Mouse (Mus musculus) NIH3T3 (cell line): ENCODE measurements around the gene Stip1.
A peak's percentile ranks its signal among the peaks of the same experiment; 100 is the strongest.
"Not testable (repeated sequence)": the region's sequence is repeated elsewhere in the genome, so short reads cannot be mapped to it uniquely, and the experiment has no call there.

ENCODE experiments used
- DNase-seq: peaks from one replicate; pipeline ENCODE4 v3.0.0-alpha.2; 2012; ENCODE audit warnings: low read depth

Gene Stip1

DNA sequence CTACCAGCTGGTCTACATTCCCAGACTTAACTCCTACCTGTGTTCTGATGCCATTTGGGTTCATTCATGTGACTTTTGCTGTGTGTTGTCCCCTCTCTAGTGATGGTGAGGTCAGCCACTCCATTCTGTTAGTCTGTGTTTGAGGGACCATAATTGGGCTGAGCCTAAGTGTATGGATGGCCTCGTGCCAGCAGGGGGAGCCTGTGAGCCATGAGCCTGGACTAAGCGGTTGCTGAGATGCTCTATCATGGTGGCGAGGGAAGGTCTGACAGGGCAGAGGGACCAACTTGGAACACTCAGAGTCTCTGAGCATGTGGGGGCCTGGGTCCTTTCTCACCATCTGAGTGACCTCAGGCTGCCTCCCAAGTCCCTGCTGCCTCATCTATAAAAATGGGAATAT lies 24.8 kb upstream of the Stip1 start:
- DNase-seq, result peak; percentile 93

DNA sequence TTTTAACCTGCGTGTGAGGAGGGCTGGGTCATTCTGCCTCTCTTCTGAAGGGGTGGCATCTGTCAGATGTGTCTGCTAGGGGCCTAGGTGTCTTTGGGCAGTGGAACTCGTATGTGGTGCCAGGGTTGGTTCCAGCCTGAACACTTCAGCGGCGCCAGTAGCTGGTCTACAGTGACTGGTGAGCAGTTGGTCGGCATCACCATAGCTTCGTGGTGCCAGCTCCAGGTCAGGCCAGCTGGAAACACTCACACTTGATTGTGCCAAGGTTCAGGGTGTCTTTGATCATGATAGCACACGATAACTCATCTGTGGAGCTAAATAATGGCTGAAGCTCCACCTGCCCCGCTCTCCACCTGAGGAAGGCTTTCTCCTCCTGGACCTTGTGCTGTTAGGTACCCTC lies 23.1 kb upstream of the Stip1 start:
- no peak for DNase-seq

DNA sequence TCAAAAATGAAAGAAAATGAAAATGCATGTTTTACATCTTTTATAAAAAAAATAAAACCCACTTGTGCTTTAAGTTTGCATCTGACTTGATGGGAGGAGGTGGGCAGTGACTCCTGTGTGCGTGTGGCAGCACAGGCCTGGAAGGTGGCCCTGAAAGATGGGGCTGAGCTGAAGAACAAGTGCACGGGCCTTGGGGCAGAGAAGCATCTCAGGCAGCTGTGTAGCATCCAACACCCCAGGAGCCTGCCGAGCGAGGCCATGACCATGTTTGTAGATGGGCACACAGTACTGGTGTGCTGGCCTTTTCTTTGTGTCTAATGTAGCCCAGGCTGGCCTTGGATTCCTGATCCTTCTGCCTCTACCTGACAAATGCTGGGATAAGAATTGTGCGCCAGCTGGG lies 22.3 kb upstream of the Stip1 start:
- DNase-seq, result no peak

DNA sequence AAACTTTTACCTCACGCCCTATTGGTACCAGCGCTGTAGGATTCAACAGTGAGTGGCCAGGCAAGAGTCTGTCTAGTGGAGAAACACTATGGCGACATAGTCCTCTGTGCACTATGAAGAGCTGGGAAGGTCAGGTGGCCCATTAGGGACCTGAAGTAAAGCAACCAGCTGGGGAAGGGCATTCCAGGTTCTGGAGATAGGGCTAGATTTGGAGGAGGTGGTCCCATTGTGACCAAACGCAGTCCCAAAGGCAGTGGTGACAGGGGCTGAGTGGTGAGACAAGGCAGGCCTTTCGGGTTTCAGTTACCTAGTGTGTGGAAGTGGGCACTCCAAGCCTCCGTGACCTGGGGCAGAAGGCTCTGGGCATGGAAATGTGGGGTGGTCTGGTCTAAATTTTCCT lies 18.8 kb upstream of the Stip1 start:
- no peak for DNase-seq

DNA sequence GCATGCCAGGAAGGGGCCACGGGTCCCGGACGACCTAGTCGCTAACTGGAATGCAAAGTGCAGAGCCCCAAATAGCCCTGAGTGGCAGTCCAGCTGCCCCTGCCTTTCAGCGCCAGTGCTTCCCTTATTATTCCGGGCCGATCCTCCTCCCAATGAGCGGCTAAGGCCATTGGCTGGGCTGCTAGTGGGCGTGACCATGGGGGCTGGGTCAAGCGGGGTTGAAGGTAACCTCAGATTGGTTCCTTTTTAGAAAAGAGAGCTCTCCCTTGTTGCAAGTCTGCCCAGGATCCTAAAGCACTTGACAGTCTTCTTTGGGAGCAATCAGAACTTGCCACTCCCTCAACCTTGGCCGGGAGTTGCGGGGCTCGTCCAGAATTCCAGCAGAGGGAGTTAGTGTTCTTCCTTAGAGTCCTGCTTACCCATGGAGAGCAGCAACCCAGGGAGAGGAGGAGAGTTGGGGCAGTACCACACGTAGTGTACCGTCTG lies 18.0 kb upstream of the Stip1 start:
- peak; percentile 95 for DNase-seq

DNA sequence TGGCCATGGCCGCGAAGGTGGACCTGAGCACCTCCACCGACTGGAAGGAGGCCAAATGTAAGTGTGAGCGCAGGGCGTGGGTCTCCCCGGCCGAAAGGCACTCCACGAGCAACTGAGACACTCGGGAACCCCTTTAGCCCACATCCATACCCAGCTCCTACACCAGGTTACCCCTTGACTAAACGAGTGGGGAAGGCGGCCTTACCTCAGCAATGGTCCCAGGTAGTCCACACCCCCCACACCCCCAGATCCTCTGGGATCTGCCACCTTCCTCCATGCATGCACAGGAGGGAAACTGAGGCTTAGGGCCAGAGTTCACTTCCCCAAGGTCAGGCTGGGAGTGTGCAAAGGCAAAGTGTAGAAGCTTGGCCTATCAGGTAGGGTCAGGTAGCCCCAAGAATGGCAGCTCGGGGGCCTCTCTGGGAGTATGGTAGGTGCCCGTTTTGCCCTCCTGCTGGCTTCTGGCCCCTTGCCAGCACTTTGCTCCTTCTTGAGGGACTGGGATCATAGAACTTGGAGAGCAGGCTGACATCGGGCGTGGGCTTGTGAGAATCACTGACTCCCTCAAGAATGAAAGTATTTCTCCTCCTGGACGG lies 17.5 kb upstream of the Stip1 start:
- DNase-seq, result no peak

DNA sequence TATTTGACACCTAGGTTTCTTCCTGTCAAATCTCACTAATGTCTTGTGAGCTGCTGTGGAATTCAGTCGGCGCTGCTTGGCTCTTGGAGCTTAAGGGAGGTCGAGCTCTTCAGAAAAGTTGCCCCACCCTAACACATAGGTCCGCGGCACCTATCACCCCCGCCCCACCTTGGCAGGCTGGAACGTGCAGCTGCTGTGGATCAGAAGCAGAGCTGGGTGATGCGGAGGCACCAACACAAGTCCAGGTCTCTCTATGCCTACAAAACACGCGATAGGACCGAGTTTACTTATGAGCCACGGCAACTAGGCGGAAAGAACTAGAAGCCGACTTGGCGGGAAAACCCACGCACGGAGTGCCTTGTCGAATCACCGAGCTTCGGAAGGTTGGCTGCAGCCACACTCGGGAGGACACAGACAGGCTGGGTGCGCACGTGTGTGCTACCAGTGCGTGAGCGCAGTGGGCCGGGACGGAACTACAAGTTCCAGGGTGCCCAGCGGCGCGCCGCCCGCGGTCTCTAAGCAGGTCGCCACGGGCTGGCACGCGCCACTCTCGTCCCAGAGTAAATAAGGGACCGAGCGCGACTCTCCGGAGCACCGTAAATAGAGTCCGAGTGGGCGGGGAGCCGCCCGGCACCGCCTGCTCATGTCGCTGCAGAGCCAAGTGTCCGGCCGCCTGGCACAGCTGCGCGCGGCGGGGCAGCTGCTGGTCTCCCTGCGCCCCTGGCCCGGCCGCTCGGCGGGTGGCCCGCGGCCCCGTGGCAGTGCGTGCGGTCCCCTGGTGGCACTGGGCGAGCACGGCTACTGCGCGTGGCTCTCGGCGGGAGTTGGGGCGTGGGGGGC lies 16.7 kb upstream of the Stip1 start, which contains the start of gene Macrod1:
TSS of gene Macrod1 (plus strand) at position 563 of the 840 bp plus-strand sequence.
- peak; percentile 80 for DNase-seq

DNA sequence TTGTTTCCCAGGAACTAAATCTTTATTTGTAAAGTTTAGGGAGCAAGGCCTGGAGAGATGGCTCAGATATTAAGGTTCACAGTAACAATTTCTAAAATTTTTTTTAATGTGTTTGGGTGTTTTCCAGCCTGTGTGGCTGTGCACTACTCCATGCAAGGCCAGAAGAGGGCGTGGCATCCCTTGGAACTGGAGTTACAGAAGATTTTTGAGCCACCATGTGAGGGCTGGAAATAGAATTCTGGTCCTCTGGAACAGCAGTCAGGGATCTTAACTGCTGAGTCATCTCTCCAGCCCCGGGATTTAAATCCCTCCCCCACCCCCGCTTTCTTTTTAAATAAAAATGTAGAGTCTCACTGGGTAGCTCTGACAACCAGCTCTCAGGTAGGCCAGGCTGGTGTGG lies 15.4 kb upstream of the Stip1 start:
- DNase-seq, result peak; percentile 94

DNA sequence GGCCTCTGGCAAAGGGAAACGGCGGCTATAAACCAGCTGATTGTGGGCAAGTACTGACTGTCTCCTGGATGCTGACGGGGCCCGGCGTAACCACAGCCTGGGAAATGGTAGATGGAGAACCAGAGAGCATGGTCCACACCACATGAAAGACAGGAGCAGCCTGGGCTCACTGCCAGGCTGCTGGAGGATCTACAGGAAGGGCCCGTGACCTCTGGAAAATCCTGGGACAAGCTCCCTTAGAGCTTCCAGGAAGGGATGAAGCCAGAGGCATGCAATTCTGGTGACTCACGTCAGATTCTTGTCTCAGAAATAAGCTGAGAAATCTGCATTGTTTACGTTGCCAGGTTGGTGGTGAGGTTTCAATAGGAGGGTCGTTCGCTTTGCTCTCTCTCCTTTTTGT lies 15.0 kb upstream of the Stip1 start:
- DNase-seq, result peak; percentile 99

DNA sequence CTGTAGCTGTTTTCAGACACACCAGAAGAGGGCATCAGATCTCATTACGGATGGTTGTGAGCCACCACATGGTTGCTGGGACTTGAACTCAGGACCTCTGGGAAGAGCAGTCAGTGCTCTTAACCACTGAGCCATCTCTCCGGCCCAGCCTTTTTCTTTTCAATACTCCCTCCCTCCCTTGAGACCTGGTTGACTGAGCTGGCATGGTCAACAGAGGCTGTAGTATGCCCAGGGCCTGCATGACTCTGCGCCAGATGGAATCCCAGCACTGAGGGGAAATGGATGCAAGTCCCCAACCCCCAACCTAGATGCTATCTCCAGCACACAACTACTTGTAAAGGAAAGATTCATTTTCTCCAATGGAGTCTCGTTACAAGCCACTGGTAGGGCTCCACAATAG lies 13.6 kb upstream of the Stip1 start:
- DNase-seq, result not testable (repeated sequence)

DNA sequence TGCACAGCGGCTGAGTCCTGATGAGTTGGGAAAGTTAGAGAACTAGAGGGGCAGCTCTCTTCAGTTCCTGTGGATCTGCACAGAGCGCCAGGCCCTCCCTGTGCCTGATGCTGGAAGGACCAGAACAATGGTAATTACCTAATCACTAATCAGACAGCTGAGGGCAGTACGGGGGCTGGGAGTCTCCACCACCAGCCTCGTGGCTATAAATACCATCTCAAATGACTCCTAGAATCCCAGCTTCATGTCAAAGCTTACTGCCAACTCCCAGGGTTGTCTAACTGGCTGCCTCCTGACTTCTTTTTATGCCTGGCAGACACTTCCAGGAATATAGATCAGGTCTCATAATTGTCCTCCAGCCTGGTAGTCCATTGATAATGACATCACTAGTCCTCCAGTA lies 4.9 kb upstream of the Stip1 start:
- peak; percentile 41 for DNase-seq

DNA sequence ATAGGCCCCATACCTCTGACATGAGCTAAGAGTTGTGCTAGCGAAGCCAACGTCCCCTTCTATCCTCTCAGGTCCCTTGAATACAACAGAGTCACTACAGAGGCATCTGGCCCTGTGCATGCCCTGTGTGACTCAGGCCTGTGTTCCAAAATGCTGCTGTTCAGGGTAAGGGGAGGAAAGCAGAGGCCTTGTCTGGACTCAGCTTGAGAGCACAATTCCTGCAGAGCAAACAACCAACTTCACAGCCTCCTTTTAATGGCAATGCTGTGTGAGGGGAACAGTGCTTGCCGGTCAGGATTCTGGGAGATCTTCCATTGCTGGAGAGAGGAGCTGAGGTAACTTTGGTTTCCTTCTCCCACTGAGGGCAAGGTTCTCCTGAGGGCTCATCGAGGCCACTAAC lies 4.5 kb upstream of the Stip1 start:
- peak; percentile 52 for DNase-seq

DNA sequence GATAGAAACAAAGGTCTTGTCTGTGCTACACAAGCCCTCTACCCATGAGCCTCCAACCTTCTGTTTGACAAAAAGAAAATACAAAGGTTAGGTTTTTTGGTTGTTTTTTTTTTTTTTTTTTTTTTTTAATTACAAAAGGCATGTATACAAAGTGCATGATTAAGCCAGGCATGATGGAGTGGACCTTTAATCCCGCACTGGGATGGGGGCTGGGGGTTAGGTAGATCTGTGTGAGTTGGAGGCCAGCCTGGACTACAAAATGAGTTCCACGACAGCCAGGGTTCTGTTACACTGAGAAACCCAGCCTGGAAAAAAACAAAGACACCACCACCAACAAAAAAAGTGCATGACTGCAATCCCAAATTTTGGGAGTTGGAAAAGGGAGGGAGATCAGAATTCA lies 1.4 kb upstream of the Stip1 start:
- no peak for DNase-seq

DNA sequence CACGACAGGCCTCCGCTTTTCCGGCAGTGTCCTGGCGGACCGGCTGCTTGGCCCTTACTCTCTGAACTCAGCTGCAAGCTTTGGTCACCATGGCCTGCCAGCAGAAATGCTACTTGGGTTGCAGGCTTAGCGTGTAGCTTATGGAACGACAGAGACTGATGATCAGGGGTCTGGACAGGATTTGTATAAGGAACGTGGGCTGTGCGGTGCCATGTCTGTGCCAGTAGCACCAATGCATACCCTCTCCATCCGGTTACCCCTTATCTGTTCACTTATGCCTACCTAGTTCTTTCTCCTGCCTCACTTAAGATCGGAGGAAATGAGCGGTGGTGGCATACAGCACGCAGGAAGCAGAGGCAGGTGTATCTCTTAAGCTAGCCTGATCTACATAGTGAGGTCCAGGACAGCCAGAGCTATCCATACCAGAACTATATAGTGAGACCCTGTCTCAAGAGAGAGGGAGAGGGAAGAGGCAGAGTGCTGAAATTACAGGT lies 917 bp upstream of the Stip1 start:
- DNase-seq, result no peak

DNA sequence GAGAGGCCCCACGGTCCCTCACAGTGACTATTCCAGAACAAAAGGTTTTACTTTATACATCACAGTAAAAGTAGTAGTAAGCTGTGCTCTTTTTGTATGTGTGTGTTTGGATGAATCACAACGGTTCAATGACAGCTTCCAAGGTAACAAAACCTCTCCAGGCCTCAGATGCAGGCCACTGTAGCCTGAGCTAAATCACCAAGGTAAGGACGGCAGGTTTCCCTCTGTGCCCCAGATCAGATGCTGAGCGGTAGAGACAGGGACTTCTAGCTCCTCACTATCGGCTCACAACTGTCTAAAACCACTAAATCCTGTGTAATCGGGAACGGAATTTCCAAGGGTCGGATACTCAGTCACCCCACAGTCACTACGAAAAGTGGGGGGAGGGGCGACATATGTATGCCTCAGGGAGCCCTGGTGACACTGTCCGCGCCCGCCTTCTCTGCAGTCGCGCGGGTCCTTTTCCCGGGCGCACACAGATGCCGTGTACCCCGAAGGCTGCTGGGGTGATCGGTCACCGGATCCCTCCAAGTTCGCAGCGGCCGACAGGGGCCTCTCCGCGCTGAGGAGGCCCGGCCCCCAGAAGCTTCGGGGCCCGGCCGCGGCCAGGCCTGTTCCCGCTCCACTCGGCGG lies 563 bp downstream of the Stip1 start:
- DNase-seq, result peak; percentile 54

DNA sequence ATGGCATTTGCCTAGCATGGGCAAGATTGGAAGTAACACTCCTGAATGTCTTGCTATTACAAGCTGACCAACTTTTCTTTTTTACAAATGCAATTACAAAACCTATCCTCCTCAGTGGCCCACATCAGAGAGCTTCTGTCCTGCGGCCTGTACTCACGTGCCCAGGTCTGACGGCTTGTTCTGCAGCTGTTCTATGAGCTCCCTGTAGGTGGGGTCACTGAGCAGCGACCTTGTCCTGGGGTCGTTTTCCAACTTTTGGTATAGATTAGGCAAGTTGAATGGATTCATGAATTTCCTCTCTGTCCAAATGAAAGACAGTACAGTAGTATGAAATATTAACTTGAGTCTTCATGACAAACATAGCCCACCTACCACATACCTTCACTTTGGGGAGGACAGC lies 5.8 kb downstream of the Stip1 start:
- DNase-seq, result no peak

DNA sequence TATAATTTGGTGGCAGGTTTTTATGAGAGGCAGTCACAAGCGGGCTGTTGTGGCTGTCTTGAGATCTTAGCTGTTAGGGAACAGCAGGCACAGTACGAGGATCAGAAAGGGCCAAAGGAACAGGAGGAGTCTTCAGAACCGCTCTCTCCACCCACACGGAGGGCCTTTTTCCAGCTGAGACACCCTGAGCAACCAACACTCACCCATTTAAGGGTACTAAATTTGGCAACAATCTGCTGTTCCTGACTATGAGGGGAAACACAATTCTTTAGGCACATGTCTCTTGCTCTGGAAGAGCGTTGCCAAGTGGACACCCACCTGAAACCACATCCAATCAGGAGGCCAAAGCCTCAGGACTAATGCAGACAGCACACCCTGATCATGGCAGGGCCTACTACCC lies 10.2 kb downstream of the Stip1 start:
- no peak for DNase-seq

DNA sequence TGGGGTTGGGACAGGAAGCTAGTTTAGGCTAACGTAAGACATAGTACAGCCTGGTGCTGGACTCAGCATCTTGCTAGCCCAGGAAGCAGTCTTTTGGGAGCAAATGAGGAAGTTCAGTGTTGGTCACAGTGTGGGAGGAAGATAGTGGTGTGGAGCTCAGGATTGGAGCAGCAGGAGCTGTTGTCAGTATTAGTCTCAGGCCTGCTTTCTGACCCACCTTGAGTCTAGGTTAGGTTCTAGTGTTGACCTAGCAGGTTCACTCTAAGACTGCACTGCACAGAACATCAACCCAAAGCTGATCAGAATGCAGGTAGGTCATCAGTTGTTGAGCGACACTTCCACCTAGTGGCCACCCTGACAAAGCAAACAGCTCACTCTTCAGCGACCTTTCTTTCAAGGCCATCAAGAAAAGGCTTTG lies 19.5 kb downstream of the Stip1 start:
- peak; percentile 73 for DNase-seq

DNA sequence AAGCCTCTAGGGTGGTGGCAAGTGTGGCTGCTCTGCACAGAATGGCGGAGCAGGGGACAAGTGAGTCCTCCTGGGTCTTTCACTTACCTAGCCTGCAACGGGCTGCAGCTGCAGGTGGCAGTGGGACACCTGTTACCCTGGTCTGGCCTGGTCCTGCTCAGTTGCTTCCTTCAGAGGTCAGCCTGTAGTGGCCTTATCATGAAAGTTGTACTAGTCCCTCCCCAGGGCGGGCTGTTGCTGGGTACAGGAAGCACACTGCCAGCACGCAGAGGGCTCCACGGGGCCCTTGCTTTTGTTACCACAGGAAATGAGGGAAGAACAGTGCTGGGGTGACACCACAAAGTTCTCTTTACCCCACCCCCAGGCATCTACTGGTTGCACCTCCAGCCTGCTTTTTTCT lies 20.6 kb downstream of the Stip1 start, which contains the start of gene Fermt3:
TSS of gene Fermt3 (minus strand) at position 279 of the 400 bp plus-strand sequence.
- no peak for DNase-seq

DNA sequence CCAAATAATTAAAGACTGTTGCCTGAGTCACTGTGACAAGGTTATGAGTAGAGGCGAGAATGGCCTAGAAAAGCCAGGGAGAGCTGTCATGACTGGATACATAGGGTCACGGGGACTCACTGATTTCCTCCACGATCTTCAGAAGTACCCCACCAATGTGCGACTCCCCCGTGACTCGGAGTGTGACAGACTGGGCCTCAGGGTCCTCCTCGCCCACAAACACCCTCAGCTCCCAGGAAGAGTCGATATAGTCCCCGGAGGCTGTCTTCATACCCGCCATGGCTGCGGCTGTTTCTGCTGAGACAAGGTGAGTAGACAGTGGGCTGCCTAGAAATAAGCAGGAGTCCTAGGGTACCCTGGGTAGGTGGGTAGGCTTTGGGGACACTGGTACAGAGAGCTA lies 21.2 kb downstream of the Stip1 start:
- DNase-seq, result no peak

DNA sequence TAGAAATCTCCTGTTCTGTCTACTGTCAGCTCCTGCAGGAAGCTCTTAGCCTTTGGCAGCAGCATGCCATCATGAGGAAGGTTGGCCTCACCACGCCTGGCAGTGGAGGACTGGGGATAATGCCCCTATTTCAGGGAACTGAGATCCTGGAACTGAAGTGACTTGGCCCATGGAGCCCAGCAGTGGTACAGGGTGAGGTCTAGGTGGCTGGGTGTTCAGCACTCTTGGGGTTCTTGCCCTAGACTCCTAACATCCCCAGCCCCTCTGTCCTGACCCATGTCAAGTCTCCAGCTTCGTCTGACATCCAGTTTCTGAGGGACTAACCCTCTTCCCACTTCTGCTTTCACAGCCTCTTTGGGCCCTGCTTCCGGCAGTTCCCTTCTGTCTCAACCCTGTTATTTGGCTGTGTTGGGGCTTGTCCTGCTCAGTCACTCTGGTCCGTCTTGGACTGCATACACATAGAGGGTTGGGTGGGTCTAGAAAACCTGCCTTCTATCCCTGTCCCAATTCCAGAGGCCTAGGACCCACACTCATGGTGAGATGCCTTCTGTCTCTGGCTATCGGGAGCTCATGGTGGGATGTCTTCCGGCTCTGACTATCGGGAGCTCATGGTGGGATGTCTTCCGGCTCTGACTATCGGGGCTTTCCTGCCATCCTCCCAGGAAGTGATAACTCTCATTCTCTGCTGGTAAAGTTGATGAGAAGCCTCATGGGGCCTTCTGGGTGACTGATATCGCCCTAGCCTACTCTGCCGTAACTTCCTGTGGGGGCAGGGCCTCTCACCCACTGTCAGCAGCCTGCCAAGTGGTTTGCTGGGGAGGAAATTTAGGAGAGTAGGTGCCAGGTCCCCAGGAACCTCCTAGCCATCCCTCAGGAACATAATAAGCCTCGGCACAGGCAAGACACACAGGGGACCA lies 22.0 kb downstream of the Stip1 start:
- no peak for DNase-seq
